Comparison of ENCODE assay signal across 11 mouse cellular contexts in the genomic region with DNA sequence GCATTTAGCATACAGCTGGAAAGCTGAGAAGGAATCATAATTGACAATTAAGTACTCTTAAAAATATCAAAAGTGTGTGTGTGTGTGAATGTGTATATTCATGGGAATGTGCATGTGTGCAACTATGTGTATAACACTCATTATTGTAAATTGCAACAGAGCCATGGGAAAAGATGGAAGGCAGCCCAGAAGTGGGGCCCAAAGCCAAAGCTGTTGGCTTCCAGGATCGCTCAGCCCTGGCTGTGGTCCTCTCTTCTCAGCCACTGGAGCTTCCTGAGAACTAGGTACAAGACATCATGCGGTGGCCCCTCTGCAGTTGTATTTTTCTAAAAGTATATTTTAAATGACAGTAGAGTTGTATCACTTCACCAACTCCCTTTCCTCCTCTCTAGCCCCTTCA. TPM values are rescaled to one million over a fixed set of nuclear protein-coding genes. Genes with fewer than 3 reads are reported as not detected.
DNase-seq lines count a peak whose midpoint lies in the region; ATAC-seq and TF ChIP-seq lines count a peak whose summit lies in the region.
"Had no signal": no experiment of that assay in that cellular context is flagged by ENCODE, and none has a peak within 500 bp of the region (broad histone marks: within the 10 kb centered on the region; RNA-seq: fewer than 3 reads in every experiment).

No protein-coding gene starts in this region.

- no peak for TF ChIP-seq EP300 in heart, adult 2 months (IDR thresholded peaks at IDR 0.05; ENCODE audit: insufficient read depth, low read depth, low read length)

- H3K79me2 ChIP-seq in heart, adult 2 months (replicated peaks; ENCODE audit: control insufficient read depth, insufficient read depth, low read length), result no peaks in the 10 kb centered on the region

- intact Hi-C loops in heart, adult 2 months (cut with DNase I), result no loop called here
- intact Hi-C loops in heart, postnatal 25 days (cut with DNase I), result loop anchor here (5.0 kb wide), 1 partner anchor 81 kb away; no protein-coding TSS in a partner anchor

- H3K9me3 ChIP-seq in heart, embryonic 12.5 days (replicated peaks), result no peaks in the 10 kb centered on the region

- no peak overlapping the region for H3K27ac ChIP-seq in heart, adult 2 months
- no peak overlapping the region for H3K27ac ChIP-seq in heart, embryonic 12.5 days (ENCODE audit: poor library complexity, severe bottlenecking)
- H3K27ac ChIP-seq: liver, embryonic 14.5 days had no signal

- DNase-seq in heart, adult 2 months, result peak; percentile 67 to 76
- DNase-seq in Muller cell, postnatal 12 days (ENCODE audit: inconsistent ontology term), result peak; percentile 30
- DNase-seq in adrenal gland, postnatal 36 days, result peak; percentile 20 to 33
- DNase-seq in heart, postnatal 25 days (ENCODE audit: low spot score), result peak; percentile 16
- no peak for DNase-seq in T-cell, adult 2 months (ENCODE audit: low spot score)
- no peak for DNase-seq in frontal cortex, postnatal 14 days (ENCODE audit: low spot score in 2 of 2)
- DNase-seq: cerebellum, adult 9-10 months; kidney, adult 18-20 months had no signal

- TF ChIP-seq CTCF in heart, adult 2 months (IDR thresholded peaks at IDR 0.05), result no peak

- no peak overlapping the region for H3K4me3 ChIP-seq in heart, adult 2 months
- no peak overlapping the region for H3K4me3 ChIP-seq in heart, embryonic 12.5 days

- WGBS in heart, adult 2 months, result 31% methylated on average over 2 of the region's 2 CpGs
- 77% methylated on average over 2 of the region's 2 CpGs for WGBS in heart, embryonic 12.5 days

- ATAC-seq in heart, embryonic 12.5 days (ENCODE audit: insufficient number of reproducible peaks, low FRiP score), result no peak
- no peak for ATAC-seq in inflammation-experienced regulatory T-cells, adult 6 months

- peaks cover 11% of the 10 kb centered on the region for H3K4me1 ChIP-seq in heart, adult 2 months (ENCODE audit: control insufficient read depth, insufficient read depth, low read length)
- H3K4me1 ChIP-seq in heart, embryonic 12.5 days (replicated peaks), result peaks cover 34% of the 10 kb centered on the region

- no peak overlapping the region for H3K9ac ChIP-seq in heart, adult 2 months (ENCODE audit: low read depth, low read length)
- H3K9ac ChIP-seq in heart, embryonic 12.5 days, result no peak overlapping the region
- H3K9ac ChIP-seq: liver, embryonic 14.5 days had no signal

- H3K27me3 ChIP-seq in heart, adult 2 months (ENCODE audit: control insufficient read depth, insufficient read depth, low read length), result peaks cover 7% of the 10 kb centered on the region; the same call in 1 of the 2 replicates
- 0 out of 2 replicates have a peak, but pooled peaks cover 3% of the 10 kb centered on the region for H3K27me3 ChIP-seq in heart, embryonic 12.5 days (replicated peaks)

- peaks cover 4% of the 10 kb centered on the region; the same call in 1 of the 2 replicates for H3K36me3 ChIP-seq in heart, adult 2 months (ENCODE audit: control insufficient read depth, insufficient read depth, low read length)
- H3K36me3 ChIP-seq in heart, embryonic 12.5 days, result no peaks in the 10 kb centered on the region

- TF ChIP-seq POLR2A in heart, adult 2 months (IDR thresholded peaks at IDR 0.05; ENCODE audit: insufficient read depth, low read depth, low read length), result no peak

- H3K4me2 ChIP-seq in heart, embryonic 12.5 days, result no peak overlapping the region

RNA-seq across cellular contexts. Expression of a gene that starts 44.0 kb away (rescaled TPM):
- 1 to 10 TPM; 5.5 to 6.1 TPM for total RNA-seq in heart, adult 2 months (2021)
- polyA plus RNA-seq in heart, adult 2 months (2012; rRNA removed), result 4.8 and 6.1 TPM in 2 replicates
- polyA plus RNA-seq in heart, embryonic 12.5 days (2016; fragmentation: Nextera tagmentation; extraction: Ambion mirVana), result 7.9 and 8.7 TPM in 2 replicates
- 1 to 10 TPM; 4.5 TPM for total RNA-seq in adrenal gland, postnatal 36 days (2021)
- 1 to 10 TPM; 6.0 to 6.1 TPM for total RNA-seq in heart, postnatal 25 days (2021)
- 1 to 10 TPM in 1 of 3 experiments, under 1 TPM in 2; 0.63 to 3.1 (median 0.67) TPM for polyA plus RNA-seq in inflammation-experienced regulatory T-cells, adult 6 months (2017; shearing (Covaris generic))

Comparison
In these comparisons a context has a peak if more than half of its experiments do, and no peak if none do; other contexts are left out.
1. DNase-seq: peak in heart, adult 2 months (2 of 2), Muller cell, postnatal 12 days (single experiment), adrenal gland, postnatal 36 days (2 of 2) and heart, postnatal 25 days (single experiment); none in T-cell, adult 2 months (single experiment) and frontal cortex, postnatal 14 days (0 of 2).